Mouse (Mus musculus) CH12.LX (cell line): Measurements from ENCODE around the gene Cadm2. TPM values are rescaled to one million over a fixed set of nuclear protein-coding genes. Genes with fewer than 3 reads are reported as not detected.

Source experiments
- DNase-seq: peaks from one replicate; pipeline ENCODE4 v3.0.0-alpha.2; 2013; ENCODE audit errors: extremely low read depth
- H3K27ac ChIP-seq: 2 replicates; pipeline ENCODE4 v1.5.1; 2012; ENCODE audit warnings: low read depth, mild to moderate bottlenecking, control low read depth, moderate library complexity; ENCODE audit not compliant: insufficient read depth
- H3K27me3 ChIP-seq: replicated peaks from 2 replicates; pipeline ENCODE3; 2012; ENCODE audit warnings: inconsistent platforms
- H3K36me3 ChIP-seq, 2 experiments: replicated peaks in 1 of 2; 2 replicates each; pipeline versions ENCODE3 to v1.6.1; 2012; ENCODE audit warnings: inconsistent platforms in 1 of 2, low read length in 1 of 2, mild to moderate bottlenecking in 1 of 2, mixed read lengths in 1 of 2, moderate library complexity in 1 of 2; ENCODE audit not compliant: control insufficient read depth in 1 of 2, insufficient read depth in 1 of 2
- H3K4me1 ChIP-seq, 2 experiments: 2 replicates each; pipeline ENCODE4 v1.6.1; 2012; ENCODE audit warnings: inconsistent platforms in 1 of 2, moderate library complexity in 1 of 2; ENCODE audit not compliant: insufficient read depth in 2 of 2, control insufficient read depth in 1 of 2
- H3K4me2 ChIP-seq: 2 replicates; pipeline ENCODE4 v1.6.1; 2012; ENCODE audit warnings: low read depth, mild to moderate bottlenecking, control low read depth; ENCODE audit not compliant: poor library complexity, insufficient read depth, severe bottlenecking
- H3K4me3 ChIP-seq, 3 experiments: fragments of 150-350 bp in 1 of 3; sonication (generic) in 1 of 3; replicated peaks in 1 of 3; 2 replicates each; pipeline versions ENCODE3 to v1.5.1; 2011 to 2012; ENCODE audit warnings: low read depth in 2 of 3, low read length in 2 of 3, mild to moderate bottlenecking in 2 of 3, moderate library complexity in 2 of 3, control low read depth in 1 of 3, improper control_type of control experiment in 1 of 3, inconsistent platforms in 1 of 3, mixed read lengths in 1 of 3; ENCODE audit not compliant: poor library complexity in 1 of 3
- H3K79me2 ChIP-seq: replicated peaks from 2 replicates; pipeline ENCODE4 v1.6.1; 2012; ENCODE audit warnings: mild to moderate bottlenecking, moderate library complexity; ENCODE audit not compliant: control insufficient read depth, poor library complexity, insufficient read depth, severe bottlenecking; ENCODE audit errors: extremely low read depth
- H3K9ac ChIP-seq: 2 replicates; pipeline ENCODE4 v1.6.1; 2012; ENCODE audit warnings: low read depth, mild to moderate bottlenecking, control low read depth, moderate library complexity; ENCODE audit not compliant: insufficient read depth
- H3K9me3 ChIP-seq: replicated peaks from 2 replicates; pipeline ENCODE3; 2012; ENCODE audit warnings: low read length, inconsistent platforms, mixed read lengths
- CHD1 ChIP-seq: IDR thresholded peaks from 2 replicates; pipeline ENCODE4 v1.6.1; 2012; ENCODE audit warnings: low read depth, low read length, improper control_type of control experiment, inconsistent platforms
- IRF4 ChIP-seq: IDR thresholded peaks from 2 replicates; pipeline ENCODE4 v1.6.1; 2014; ENCODE audit warnings: low read depth, mild to moderate bottlenecking, inconsistent platforms, low read length, improper control_type of control experiment
- KAT2A ChIP-seq: IDR thresholded peaks from 2 replicates; pipeline ENCODE4 v1.6.1; 2012; ENCODE audit warnings: low read length, improper control_type of control experiment, inconsistent platforms; ENCODE audit not compliant: insufficient replicate concordance
- MAX ChIP-seq: IDR thresholded peaks from 2 replicates; pipeline ENCODE4 v1.6.1; 2011; ENCODE audit warnings: low read length, improper control_type of control experiment
- MAZ ChIP-seq: IDR thresholded peaks from 2 replicates; pipeline ENCODE4 v1.6.1; 2012; ENCODE audit warnings: low read depth, mild to moderate bottlenecking, inconsistent platforms, low read length, improper control_type of control experiment, moderate library complexity
- MXI1 ChIP-seq: IDR thresholded peaks from 2 replicates; pipeline ENCODE4 v1.6.1; 2011; ENCODE audit warnings: mild to moderate bottlenecking, low read depth, low read length, improper control_type of control experiment
- MYC ChIP-seq: IDR thresholded peaks from 2 replicates; pipeline ENCODE4 v1.6.1; 2011; ENCODE audit warnings: low read depth, mild to moderate bottlenecking, improper control_type of control experiment, low read length
- PAX5 ChIP-seq: IDR thresholded peaks from 2 replicates; pipeline ENCODE4 v1.6.1; 2012; ENCODE audit warnings: low read length, inconsistent platforms, mixed read lengths
- POLR2A ChIP-seq: IDR thresholded peaks from 2 replicates; pipeline ENCODE4 v1.6.1; 2011; ENCODE audit warnings: low read depth, mild to moderate bottlenecking, improper control_type of control experiment, low read length
- RAD21 ChIP-seq: IDR thresholded peaks from 2 replicates; pipeline ENCODE4 v1.6.1; 2011; ENCODE audit warnings: low read depth, mild to moderate bottlenecking, low read length, improper control_type of control experiment, moderate library complexity
- RCOR1 ChIP-seq: conservative IDR thresholded peaks from 2 replicates; pipeline ENCODE4 v1.6.1; 2012; ENCODE audit warnings: low read depth, mild to moderate bottlenecking, inconsistent platforms, low read length, improper control_type of control experiment
- SIN3A ChIP-seq: IDR thresholded peaks from 2 replicates; pipeline ENCODE4 v1.6.1; 2012; ENCODE audit warnings: low read length, improper control_type of control experiment, inconsistent platforms
- SMC3 ChIP-seq: IDR thresholded peaks from 2 replicates; pipeline ENCODE4 v1.6.1; 2011; ENCODE audit warnings: low read depth, low read length, improper control_type of control experiment
- USF1 ChIP-seq: IDR thresholded peaks from 2 replicates; pipeline ENCODE4 v1.6.1; 2014; ENCODE audit warnings: low read depth, mild to moderate bottlenecking, inconsistent platforms, low read length, improper control_type of control experiment
- ZC3H11A ChIP-seq: IDR thresholded peaks from 2 replicates; pipeline ENCODE4 v1.6.1; 2012; ENCODE audit warnings: low read depth, mild to moderate bottlenecking, inconsistent platforms, low read length, improper control_type of control experiment
- ZKSCAN1 ChIP-seq: IDR thresholded peaks from 2 replicates; pipeline ENCODE4 v1.6.1; 2012; ENCODE audit warnings: low read depth, inconsistent platforms, low read length, improper control_type of control experiment, borderline replicate concordance
- ZMIZ1 ChIP-seq: IDR thresholded peaks from 2 replicates; pipeline ENCODE4 v1.6.1; 2012; ENCODE audit warnings: low read depth, mild to moderate bottlenecking, inconsistent platforms, low read length, improper control_type of control experiment
- dilution Hi-C: fragments of 300-500 bp; cut with MboI; formaldehyde crosslinking; loops from 2 replicates; pipeline ENCODE4 v1.14.3; 2020; ENCODE audit warnings: low sequenced_read_pairs; ENCODE audit not compliant: extremely low pct_unique_long_range_greater_than_20kb, extremely low pct_ligation_motif_present
- in situ Hi-C: fragments of 300-500 bp; cut with MboI; formaldehyde crosslinking; loops from 3 replicates; pipeline ENCODE4 v1.14.3; 2019; ENCODE audit warnings: low sequenced_read_pairs, low pct_ligation_motif_present, low pct_unique_long_range_greater_than_20kb, mixed read lengths
- polyA plus RNA-seq: library from polyadenylated mRNA; unstranded; fragments of >175 nt; gene quantifications from 2 replicates; pipeline ENCODE4 v1.2.1, GENCODE M21; 2012; ENCODE audit warnings: low read depth; ENCODE audit not compliant: insufficient read length
- total RNA-seq, 2 experiments: library from RNA; depleted of rRNA; stranded (reverse); fragments of 300-350 nt in 1 of 2; fragments of >200 nt in 1 of 2; gene quantifications; 2 replicates each; pipeline ENCODE4 v1.2.3; 2012 to 2014

The Cadm2 gene
- total and polyA plus RNA-seq, 3 experiments = not detected

GRCm38 (mm10) chr16:67425371-67425770 lies 195.3 kb downstream of the Cadm2 start:
- Histone ChIP-seq H3K9me3 (peaks cover 30% of the 10 kb centered on the region), H3K9ac (no peak overlapping the region), H3K36me3 (no peaks in the 10 kb centered on the region), H3K4me1 (no peaks in the 10 kb centered on the region), H3K4me2 (no peak overlapping the region), H3K79me2 (no peaks in the 10 kb centered on the region), H3K27me3 (no peaks in the 10 kb centered on the region), H3K4me3 (no peak overlapping the region), H3K27ac (no peak overlapping the region)
- dilution Hi-C loops = no loop called here
- DNase-seq = no peak
- in situ Hi-C loops = no loop called here
- no peak for TF ChIP-seq CHD1

GRCm38 (mm10) chr16:67410926-67411325 lies 209.8 kb downstream of the Cadm2 start:
- Histone ChIP-seq H3K79me2 (no peaks in the 10 kb centered on the region), H3K4me1 (no peaks in the 10 kb centered on the region), H3K27me3 (no peaks in the 10 kb centered on the region), H3K9ac (no peak overlapping the region), H3K9me3 (peaks cover 20% of the 10 kb centered on the region), H3K27ac (no peak overlapping the region), H3K36me3 (no peaks in the 10 kb centered on the region), H3K4me2 (no peak overlapping the region), H3K4me3 (no peak overlapping the region)
- TF ChIP-seq MYC (no peak), SMC3 (no peak), KAT2A (no peak), ZMIZ1 (no peak), MXI1 (no peak), IRF4 (no peak), PAX5 (no peak), MAZ (no peak), ZKSCAN1 (no peak), CHD1 (no peak), ZC3H11A (no peak), RCOR1 (no peak), SIN3A (no peak), RAD21 (no peak), MAX (no peak), POLR2A (no peak), USF1 (no peak)
- DNase-seq = no peak
- in situ Hi-C loops (no loop called here), dilution Hi-C loops (no loop called here)
